Mouse (Mus musculus) lung, postnatal 14 days (tissue): ENCODE measurements around the gene Fbxw4.
"Not testable (repeated sequence)": the region's sequence is repeated elsewhere in the genome, so short reads cannot be mapped to it uniquely, and the experiment has no call there.

ENCODE experiments used
- DNase-seq: peaks from one replicate; pipeline ENCODE4 v3.0.0; 2021

The Fbxw4 gene

GRCm38 (mm10) chr19:45575632-45576001 lies 84.5 kb downstream of the Fbxw4 start:
- DNase-seq: no peak

- DNase-seq: peak; percentile 46
Observed at GRCm38 (mm10) chr19:45574941-45575631, 85.0 kb downstream of the Fbxw4 start.

- DNase-seq: no peak
Observed at GRCm38 (mm10) chr19:45574339-45574898, 85.7 kb downstream of the Fbxw4 start.

- peak; percentile 86 for DNase-seq
Observed at GRCm38 (mm10) chr19:45573861-45574267, 86.2 kb downstream of the Fbxw4 start.

GRCm38 (mm10) chr19:45573033-45573432 lies 87.1 kb downstream of the Fbxw4 start:
- DNase-seq: no peak

GRCm38 (mm10) chr19:45567367-45567766 lies 92.7 kb downstream of the Fbxw4 start:
- no peak for DNase-seq

GRCm38 (mm10) chr19:45565925-45566715 lies 94.0 kb downstream of the Fbxw4 start:
- DNase-seq: no peak

GRCm38 (mm10) chr19:45560153-45560890 lies 99.8 kb downstream of the Fbxw4 start, which contains the start of the genes Poll and Gm17018:
TSS of gene Poll (minus strand) at chr19:45560531.
TSS of gene Gm17018 (plus strand) at chr19:45560615.
- peak; percentile 85 for DNase-seq

GRCm38 (mm10) chr19:45554136-45554535 lies 106.0 kb downstream of the Fbxw4 start:
- no peak for DNase-seq

- DNase-seq: no peak
Observed at GRCm38 (mm10) chr19:45552187-45552586, 107.9 kb downstream of the Fbxw4 start.

- no peak for DNase-seq
Observed at GRCm38 (mm10) chr19:45549948-45550347, 110.2 kb downstream of the Fbxw4 start.

- no peak for DNase-seq
Observed at GRCm38 (mm10) chr19:45549128-45549915, 110.8 kb downstream of the Fbxw4 start.

GRCm38 (mm10) chr19:45548196-45548595 lies 111.9 kb downstream of the Fbxw4 start:
- not testable (repeated sequence) for DNase-seq

GRCm38 (mm10) chr19:45544925-45545321 lies 115.2 kb downstream of the Fbxw4 start:
- DNase-seq: peak; percentile 88

GRCm38 (mm10) chr19:45544152-45544924 lies 115.8 kb downstream of the Fbxw4 start:
- DNase-seq: peak; percentile 23

GRCm38 (mm10) chr19:45542061-45542460 lies 118.1 kb downstream of the Fbxw4 start:
- DNase-seq: no peak

GRCm38 (mm10) chr19:45541409-45542041 lies 118.6 kb downstream of the Fbxw4 start:
- peak; percentile 18 for DNase-seq

GRCm38 (mm10) chr19:45540657-45541408 lies 119.3 kb downstream of the Fbxw4 start:
- DNase-seq: no peak

- DNase-seq: peak; percentile 67
Observed at GRCm38 (mm10) chr19:45537505-45537904, 122.6 kb downstream of the Fbxw4 start.

GRCm38 (mm10) chr19:45535929-45536328 lies 124.2 kb downstream of the Fbxw4 start:
- no peak for DNase-seq
